Mouse (Mus musculus): ENCODE results near the gene Syt16. TPM values are rescaled to one million over a fixed set of nuclear protein-coding genes. Genes with fewer than 3 reads are reported as not detected.

The Syt16 gene
- polyA plus RNA-seq, 1 experiment, result not detected

- Histone ChIP-seq H3K27ac (ENCODE audit: insufficient read depth, low read length) (no peak overlapping the region), H3K4me1 (ENCODE audit: control insufficient read depth, insufficient read depth, low read length) (no peaks in the 10 kb centered on the region), H3K4me3 (ENCODE audit: insufficient read depth, low read length) (no peak overlapping the region)
- TF ChIP-seq POLR2A (IDR thresholded peaks at IDR 0.05; ENCODE audit: low read depth, low read length), result no peak
- TF ChIP-seq CTCF (IDR thresholded peaks at IDR 0.05; ENCODE audit: borderline replicate concordance, insufficient read depth, low read length), result no peak
Measured at GRCm38 (mm10) chr12:74277265-74277664, 279.8 kb downstream of the Syt16 start.

- Histone ChIP-seq H3K4me3 (ENCODE audit: insufficient read depth, low read length) (no peak overlapping the region), H3K4me1 (ENCODE audit: control insufficient read depth, insufficient read depth, low read length) (no peaks in the 10 kb centered on the region), H3K27ac (ENCODE audit: insufficient read depth, low read length) (no peak overlapping the region)
- no peak for TF ChIP-seq CTCF (IDR thresholded peaks at IDR 0.05; ENCODE audit: borderline replicate concordance, insufficient read depth, low read length)
- no peak for TF ChIP-seq POLR2A (IDR thresholded peaks at IDR 0.05; ENCODE audit: low read depth, low read length)
Measured at GRCm38 (mm10) chr12:74281403-74281802, 283.9 kb downstream of the Syt16 start.

- H3K4me1 ChIP-seq (ENCODE audit: control insufficient read depth, insufficient read depth, low read length), result no peaks in the 10 kb centered on the region
- H3K4me3 ChIP-seq (ENCODE audit: insufficient read depth, low read length), result no peak overlapping the region
- no peak overlapping the region for H3K27ac ChIP-seq (ENCODE audit: insufficient read depth, low read length)
- no peak for TF ChIP-seq POLR2A (IDR thresholded peaks at IDR 0.05; ENCODE audit: low read depth, low read length)
- TF ChIP-seq CTCF (IDR thresholded peaks at IDR 0.05; ENCODE audit: borderline replicate concordance, insufficient read depth, low read length), result no peak
Measured at GRCm38 (mm10) chr12:74282846-74283245, 285.4 kb downstream of the Syt16 start.

GRCm38 (mm10) chr12:74284020-74284684 is 286.7 kb downstream of the Syt16 start:
- H3K27ac ChIP-seq (ENCODE audit: insufficient read depth, low read length), result no peak overlapping the region
- no peaks in the 10 kb centered on the region for H3K4me1 ChIP-seq (ENCODE audit: control insufficient read depth, insufficient read depth, low read length)
- no peak for TF ChIP-seq POLR2A (IDR thresholded peaks at IDR 0.05; ENCODE audit: low read depth, low read length)
- peak; percentile 26; the same call in 1 of the 2 replicates for TF ChIP-seq CTCF (IDR thresholded peaks at IDR 0.05; ENCODE audit: borderline replicate concordance, insufficient read depth, low read length)
- peak overlapping the region; percentile 29 for H3K4me3 ChIP-seq (ENCODE audit: insufficient read depth, low read length)

GRCm38 (mm10) chr12:74284685-74285054 is 287.2 kb downstream of the Syt16 start:
- peak overlapping the region; percentile 29; the same call in 1 of the 2 replicates for H3K4me3 ChIP-seq (ENCODE audit: insufficient read depth, low read length)
- TF ChIP-seq CTCF (IDR thresholded peaks at IDR 0.05; ENCODE audit: borderline replicate concordance, insufficient read depth, low read length) (no peak), POLR2A (IDR thresholded peaks at IDR 0.05; ENCODE audit: low read depth, low read length) (no peak)
- H3K4me1 ChIP-seq (ENCODE audit: control insufficient read depth, insufficient read depth, low read length), result no peaks in the 10 kb centered on the region
- no peak overlapping the region for H3K27ac ChIP-seq (ENCODE audit: insufficient read depth, low read length)

GRCm38 (mm10) chr12:74290983-74291382 is 293.5 kb downstream of the Syt16 start:
- no peaks in the 10 kb centered on the region for H3K4me1 ChIP-seq (ENCODE audit: control insufficient read depth, insufficient read depth, low read length)
- no peak overlapping the region for H3K27ac ChIP-seq (ENCODE audit: insufficient read depth, low read length)
- no peak overlapping the region for H3K4me3 ChIP-seq (ENCODE audit: insufficient read depth, low read length)
- TF ChIP-seq CTCF (IDR thresholded peaks at IDR 0.05; ENCODE audit: borderline replicate concordance, insufficient read depth, low read length) (no peak), POLR2A (IDR thresholded peaks at IDR 0.05; ENCODE audit: low read depth, low read length) (no peak)

- H3K4me1 ChIP-seq (ENCODE audit: control insufficient read depth, insufficient read depth, low read length), result no peaks in the 10 kb centered on the region
- TF ChIP-seq POLR2A (IDR thresholded peaks at IDR 0.05; ENCODE audit: low read depth, low read length) (no peak), CTCF (IDR thresholded peaks at IDR 0.05; ENCODE audit: borderline replicate concordance, insufficient read depth, low read length) (no peak)
- H3K4me3 ChIP-seq (ENCODE audit: insufficient read depth, low read length), result no peak overlapping the region
- no peak overlapping the region for H3K27ac ChIP-seq (ENCODE audit: insufficient read depth, low read length)
Measured at GRCm38 (mm10) chr12:74293624-74294023, 296.2 kb downstream of the Syt16 start.

- Histone ChIP-seq H3K4me3 (ENCODE audit: insufficient read depth, low read length) (no peak overlapping the region), H3K4me1 (ENCODE audit: control insufficient read depth, insufficient read depth, low read length) (no peaks in the 10 kb centered on the region), H3K27ac (ENCODE audit: insufficient read depth, low read length) (no peak overlapping the region)
- no peak for TF ChIP-seq CTCF (IDR thresholded peaks at IDR 0.05; ENCODE audit: borderline replicate concordance, insufficient read depth, low read length)
- no peak for TF ChIP-seq POLR2A (IDR thresholded peaks at IDR 0.05; ENCODE audit: low read depth, low read length)
Measured at GRCm38 (mm10) chr12:74296374-74296773, 298.9 kb downstream of the Syt16 start.

GRCm38 (mm10) chr12:74301559-74301958 is 304.1 kb downstream of the Syt16 start:
- H3K4me3 ChIP-seq (ENCODE audit: insufficient read depth, low read length), result no peak overlapping the region
- H3K4me1 ChIP-seq (ENCODE audit: control insufficient read depth, insufficient read depth, low read length), result no peaks in the 10 kb centered on the region
- TF ChIP-seq POLR2A (IDR thresholded peaks at IDR 0.05; ENCODE audit: low read depth, low read length), result no peak
- TF ChIP-seq CTCF (IDR thresholded peaks at IDR 0.05; ENCODE audit: borderline replicate concordance, insufficient read depth, low read length), result no peak
- H3K27ac ChIP-seq (ENCODE audit: insufficient read depth, low read length), result no peak overlapping the region

- Histone ChIP-seq H3K27ac (ENCODE audit: insufficient read depth, low read length) (no peak overlapping the region; the same call in 1 of the 2 replicates), H3K4me3 (ENCODE audit: insufficient read depth, low read length) (no peak overlapping the region), H3K4me1 (ENCODE audit: control insufficient read depth, insufficient read depth, low read length) (no peaks in the 10 kb centered on the region)
- TF ChIP-seq POLR2A (IDR thresholded peaks at IDR 0.05; ENCODE audit: low read depth, low read length) (no peak), CTCF (IDR thresholded peaks at IDR 0.05; ENCODE audit: borderline replicate concordance, insufficient read depth, low read length) (no peak)
Measured at GRCm38 (mm10) chr12:74303418-74304294, 306.2 kb downstream of the Syt16 start.

All from embryonic fibroblast, embryonic 13.5 days (primary cell).